Mouse (Mus musculus) limb, embryonic 11.5 days (tissue): ENCODE measurements around the gene Tyro3. TPM values are rescaled to one million over a fixed set of nuclear protein-coding genes. Genes with fewer than 3 reads are reported as not detected.

Experiments
- ATAC-seq: fragments of 200-750 bp; cut with Nextera tagmentation; 2 replicates; pipeline ENCODE4 v1.8.0; 2017; ENCODE audit warnings: low read depth; ENCODE audit not compliant: insufficient number of reproducible peaks, low FRiP score, low TSS enrichment
- DNase-seq: peaks from one replicate; pipeline ENCODE4 v3.0.0-alpha.2; 2015; ENCODE audit warnings: low spot score
- H3K27ac ChIP-seq: fragments of 300-500 bp; sonication (generic); replicated peaks from 2 replicates; pipeline ENCODE4 v1.5.1; 2014; ENCODE audit warnings: low read depth, mild to moderate bottlenecking, low read length
- H3K27me3 ChIP-seq: fragments of 300-500 bp; sonication (generic); 2 replicates; pipeline ENCODE4 v1.6.1; 2014; ENCODE audit warnings: mild to moderate bottlenecking, low read length, mixed read lengths; ENCODE audit not compliant: control insufficient read depth, insufficient read depth
- H3K36me3 ChIP-seq: fragments of 300-500 bp; sonication (generic); 2 replicates; pipeline ENCODE4 v1.6.1; 2014; ENCODE audit warnings: mild to moderate bottlenecking, low read length, moderate library complexity, mixed read lengths; ENCODE audit not compliant: control insufficient read depth, insufficient read depth
- H3K4me1 ChIP-seq: fragments of 300-500 bp; sonication (generic); 2 replicates; pipeline ENCODE4 v1.6.1; 2014; ENCODE audit warnings: low read length, mixed read lengths; ENCODE audit not compliant: control insufficient read depth, insufficient read depth
- H3K4me2 ChIP-seq: fragments of 300-500 bp; sonication (generic); 2 replicates; pipeline ENCODE4 v1.6.1; 2014; ENCODE audit warnings: low read depth, mild to moderate bottlenecking, moderate library complexity; ENCODE audit not compliant: severe bottlenecking
- H3K4me3 ChIP-seq: fragments of 300-500 bp; sonication (generic); 2 replicates; pipeline ENCODE4 v1.5.1; 2014; ENCODE audit warnings: low read depth, low read length
- H3K9ac ChIP-seq: fragments of 300-500 bp; sonication (generic); 2 replicates; pipeline ENCODE4 v1.6.1; 2014; ENCODE audit warnings: mild to moderate bottlenecking, low read length
- H3K9me3 ChIP-seq: fragments of 300-500 bp; sonication (generic); 2 replicates; pipeline ENCODE4 v1.6.1; 2016; ENCODE audit warnings: low read length; ENCODE audit not compliant: control insufficient read depth
- WGBS: fragments of 180-500 bp; shearing (Covaris S2); extraction: QIAGEN DNeasy Blood & Tissue Kit; methylation state at CpG from one replicate; pipeline ENCODE4 v1.1.7; 2014; 5-methylcytosine and 5-hydroxymethylcytosine counted together
- polyA plus RNA-seq: library from polyadenylated mRNA; unstranded; fragments of >200 nt; fragmentation: Nextera tagmentation; extraction: Ambion mirVana; gene quantifications from 2 replicates; pipeline ENCODE4 v1.2.1, GENCODE M21; 2014

Tyro3 gene
- polyA plus RNA-seq, 1 experiment from 2014 or later, result 27.0 TPM

DNA sequence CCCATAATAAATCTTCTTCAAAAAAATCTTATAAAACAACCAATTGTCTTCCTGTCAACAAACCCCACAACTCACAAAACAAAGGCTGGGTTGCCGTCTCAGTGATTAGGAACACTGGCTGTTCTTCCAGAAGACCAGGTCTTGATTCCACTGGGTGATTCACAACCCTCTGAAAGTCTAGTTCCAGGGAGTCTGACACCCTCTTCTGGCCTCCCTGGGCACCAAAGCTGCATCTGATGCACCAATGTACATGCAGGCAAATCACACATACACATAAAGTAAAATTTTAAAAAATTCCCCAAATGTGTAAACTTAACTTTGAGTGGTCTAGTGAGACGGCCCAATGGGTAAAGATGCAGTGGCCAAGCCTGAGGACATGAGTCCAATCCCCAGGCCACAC lies 33.0 kb downstream of the Tyro3 start:
- ATAC-seq, result no peak
- Histone ChIP-seq H3K9me3 (no peaks in the 10 kb centered on the region), H3K4me3 (no peak overlapping the region), H3K27ac (no peak overlapping the region), H3K4me2 (no peak overlapping the region), H3K4me1 (no peaks in the 10 kb centered on the region), H3K36me3 (no peaks in the 10 kb centered on the region), H3K9ac (no peak overlapping the region), H3K27me3 (no peaks in the 10 kb centered on the region)
- DNase-seq, result no peak
- WGBS, result 70% methylated on average over 2 of the region's 2 CpGs

DNA sequence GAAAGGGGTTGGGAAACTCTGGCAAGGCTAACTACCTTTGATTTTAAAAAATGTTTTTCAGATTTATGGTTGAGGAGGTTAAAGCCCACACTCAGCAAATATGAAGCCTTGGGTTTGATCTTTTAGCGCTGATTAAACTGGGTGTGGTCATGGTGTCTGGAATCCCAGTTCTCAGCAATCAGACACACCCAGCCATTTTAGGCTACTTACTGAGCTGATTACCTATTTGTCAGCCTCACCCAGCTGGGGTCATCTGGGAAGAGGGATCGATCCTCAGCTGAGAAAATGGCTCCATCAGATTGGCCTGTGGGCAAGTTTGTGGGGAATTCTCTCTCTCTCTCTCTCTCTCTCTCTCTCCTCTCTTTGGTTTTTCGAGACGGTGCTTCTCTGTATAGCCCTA lies 36.7 kb downstream of the Tyro3 start:
- ATAC-seq (no peak), DNase-seq (no peak)
- Histone ChIP-seq H3K27me3 (no peaks in the 10 kb centered on the region), H3K4me1 (no peaks in the 10 kb centered on the region), H3K9me3 (no peaks in the 10 kb centered on the region), H3K4me2 (no peak overlapping the region), H3K9ac (no peak overlapping the region), H3K4me3 (no peak overlapping the region), H3K36me3 (no peaks in the 10 kb centered on the region), H3K27ac (no peak overlapping the region)
- WGBS, result 90% methylated on average over 4 of the region's 4 CpGs

- DNase-seq (no peak), ATAC-seq (no peak)
- Histone ChIP-seq H3K36me3 (no peaks in the 10 kb centered on the region), H3K9me3 (no peaks in the 10 kb centered on the region), H3K27ac (no peak overlapping the region), H3K4me1 (no peaks in the 10 kb centered on the region), H3K9ac (no peak overlapping the region), H3K4me2 (no peak overlapping the region), H3K27me3 (no peaks in the 10 kb centered on the region), H3K4me3 (no peak overlapping the region)
- WGBS, result 91% methylated on average over 7 of the region's 7 CpGs
Measured at GRCm38 (mm10) chr2:119837616-119838015, 40.1 kb downstream of the Tyro3 start.

DNA sequence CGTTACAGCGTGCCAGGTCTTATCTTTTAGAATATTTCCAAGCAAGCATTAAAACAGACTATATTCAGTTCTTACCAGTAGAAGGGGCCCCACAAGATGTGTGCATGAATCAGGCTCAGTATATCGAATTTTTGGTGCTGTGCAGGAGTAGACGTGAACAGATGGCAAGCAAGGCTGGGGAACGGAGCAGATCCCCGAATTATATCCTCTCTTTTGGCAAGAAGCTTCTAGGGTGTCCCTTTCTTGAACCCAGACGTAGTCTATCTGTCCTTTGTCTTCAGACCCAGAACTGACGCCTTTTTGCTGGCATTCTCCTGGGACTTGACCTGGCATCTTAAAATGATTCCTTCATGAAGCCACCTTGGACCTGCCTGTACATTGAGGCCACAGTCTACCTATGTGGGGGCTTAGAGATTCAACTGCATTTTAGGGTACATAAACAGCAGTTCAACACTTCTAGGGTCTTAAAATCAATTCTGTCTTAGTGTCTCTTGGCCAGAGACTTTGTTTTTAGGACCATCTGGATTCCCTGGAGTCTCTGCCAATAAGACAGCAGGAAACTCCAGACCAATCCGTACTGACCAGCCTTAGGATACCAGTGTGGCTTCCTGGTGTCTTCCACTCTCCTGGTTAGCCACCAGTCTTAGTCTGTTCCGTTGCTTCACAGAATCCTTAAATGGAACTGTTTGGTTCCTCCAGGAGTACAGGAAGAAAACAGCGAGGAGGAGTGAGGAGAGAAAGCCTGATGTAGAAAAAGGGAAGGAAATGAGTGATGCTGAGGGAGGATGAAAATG lies 41.0 kb downstream of the Tyro3 start:
- WGBS, result 79% methylated on average over 11 of the region's 11 CpGs
- no peak overlapping the region for H3K4me3 ChIP-seq
- ATAC-seq (no peak), DNase-seq (no peak)
- no peaks in the 10 kb centered on the region for H3K9me3 ChIP-seq
- H3K9ac ChIP-seq, result no peak overlapping the region
- H3K4me2 ChIP-seq, result no peak overlapping the region
- H3K4me1 ChIP-seq, result no peaks in the 10 kb centered on the region
- no peaks in the 10 kb centered on the region for H3K36me3 ChIP-seq
- H3K27me3 ChIP-seq, result no peaks in the 10 kb centered on the region
- H3K27ac ChIP-seq, result no peak overlapping the region

DNA sequence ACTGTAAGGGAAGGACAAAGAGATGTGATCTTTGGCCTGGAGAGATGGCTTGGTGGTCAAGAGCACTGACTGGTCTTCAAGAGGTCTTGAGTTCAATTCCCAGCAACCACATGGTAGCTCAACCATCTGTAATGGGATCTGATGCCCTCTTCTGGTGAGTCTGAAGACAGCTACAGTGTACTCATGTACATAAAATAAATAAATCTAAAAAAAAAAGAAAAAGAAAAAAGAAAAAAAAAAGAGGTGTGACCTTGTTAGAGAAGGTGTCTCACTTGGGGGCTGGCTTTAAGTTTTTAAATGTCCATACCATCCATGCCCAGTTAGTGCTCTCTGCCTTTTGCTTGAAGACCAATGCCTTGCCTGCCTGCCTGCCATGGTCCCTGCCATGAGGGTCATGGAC lies 42.5 kb downstream of the Tyro3 start:
- Histone ChIP-seq H3K9me3 (no peaks in the 10 kb centered on the region), H3K4me1 (no peaks in the 10 kb centered on the region), H3K27me3 (no peaks in the 10 kb centered on the region), H3K4me3 (no peak overlapping the region), H3K36me3 (no peaks in the 10 kb centered on the region), H3K27ac (no peak overlapping the region), H3K4me2 (no peak overlapping the region), H3K9ac (no peak overlapping the region)
- DNase-seq, result no peak
- no peak for ATAC-seq

DNA sequence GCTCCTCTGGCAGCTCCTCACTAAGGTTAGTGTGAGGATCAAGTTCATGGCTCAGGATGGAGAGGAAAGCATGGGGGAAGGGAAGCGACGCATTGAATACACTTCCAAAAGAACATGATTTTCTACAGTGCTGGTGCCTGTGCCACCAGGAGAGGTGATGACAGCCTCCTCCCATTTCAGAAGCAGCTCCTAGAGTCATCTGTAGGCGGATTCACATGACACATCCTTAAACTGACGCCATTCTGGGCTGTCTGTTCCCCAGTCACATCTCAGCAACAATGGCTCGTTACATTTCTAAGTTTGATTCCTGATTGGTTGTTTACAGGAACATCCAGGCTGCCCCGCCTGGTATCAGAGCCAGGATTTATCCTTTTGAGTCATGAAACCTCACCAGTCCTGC lies 44.5 kb downstream of the Tyro3 start:
- H3K9me3 ChIP-seq, result no peaks in the 10 kb centered on the region
- no peaks in the 10 kb centered on the region for H3K36me3 ChIP-seq
- ATAC-seq (no peak), DNase-seq (no peak)
- no peaks in the 10 kb centered on the region for H3K4me1 ChIP-seq
- no peak overlapping the region for H3K4me2 ChIP-seq
- H3K27me3 ChIP-seq, result no peaks in the 10 kb centered on the region
- 73% methylated on average over 6 of the region's 6 CpGs for WGBS
- no peak overlapping the region for H3K27ac ChIP-seq
- H3K9ac ChIP-seq, result no peak overlapping the region
- H3K4me3 ChIP-seq, result no peak overlapping the region

GRCm38 (mm10) chr2:119843526-119843925 lies 46.0 kb downstream of the Tyro3 start:
- Histone ChIP-seq H3K4me3 (no peak overlapping the region), H3K36me3 (no peaks in the 10 kb centered on the region), H3K4me2 (no peak overlapping the region), H3K27me3 (no peaks in the 10 kb centered on the region), H3K27ac (no peak overlapping the region), H3K4me1 (no peaks in the 10 kb centered on the region), H3K9me3 (no peaks in the 10 kb centered on the region), H3K9ac (no peak overlapping the region)
- ATAC-seq (no peak), DNase-seq (no peak)
- 90% methylated on average over 4 of the region's 4 CpGs for WGBS

- Histone ChIP-seq H3K36me3 (no peaks in the 10 kb centered on the region), H3K4me3 (no peak overlapping the region), H3K4me1 (no peaks in the 10 kb centered on the region), H3K4me2 (no peak overlapping the region), H3K27ac (no peak overlapping the region), H3K27me3 (no peaks in the 10 kb centered on the region), H3K9ac (no peak overlapping the region), H3K9me3 (no peaks in the 10 kb centered on the region)
- DNase-seq, result no peak
- no peak for ATAC-seq
- 77% methylated on average over 2 of the region's 2 CpGs for WGBS
Measured at GRCm38 (mm10) chr2:119845882-119846546, 48.5 kb downstream of the Tyro3 start.
